Mouse (Mus musculus) G1E (cell line): ENCODE results near the gene Chil3. TPM values are rescaled to one million over a fixed set of nuclear protein-coding genes. Genes with fewer than 3 reads are reported as not detected.

Experiments
- ATAC-seq: 2 replicates; pipeline ENCODE4 v1.8.0; 2016; ENCODE audit warnings: mild to moderate bottlenecking; ENCODE audit not compliant: insufficient number of reproducible peaks, poor library complexity, low FRiP score, severe bottlenecking; ENCODE audit errors: extremely low read depth
- DNase-seq: peaks from one replicate; pipeline ENCODE4 v3.0.0; 2012; ENCODE audit warnings: low spot score
- H3K27me3 ChIP-seq: 2 replicates; pipeline ENCODE4 v1.6.1; 2012; ENCODE audit warnings: mild to moderate bottlenecking, low read length, inconsistent platforms; ENCODE audit not compliant: insufficient read depth
- H3K36me3 ChIP-seq: replicated peaks from 2 replicates; pipeline ENCODE3; 2012; ENCODE audit warnings: mild to moderate bottlenecking, inconsistent platforms
- H3K4me1 ChIP-seq: 2 replicates; pipeline ENCODE4 v1.6.1; 2012; ENCODE audit warnings: low read depth, low read length, inconsistent platforms, mixed read lengths; ENCODE audit not compliant: insufficient read depth
- H3K4me3 ChIP-seq: 2 replicates; pipeline ENCODE4 v1.5.1; 2012; ENCODE audit warnings: low read depth, mild to moderate bottlenecking, inconsistent platforms, low read length, moderate library complexity, mixed read lengths
- H3K9me3 ChIP-seq: replicated peaks from 2 replicates; pipeline ENCODE4 v1.6.1; 2012; ENCODE audit warnings: inconsistent platforms
- GATA1 ChIP-seq: IDR thresholded peaks from 2 replicates; pipeline ENCODE4 v1.6.1; 2012; ENCODE audit warnings: borderline replicate concordance, low read length, inconsistent platforms, mixed read lengths
- polyA plus RNA-seq: library from polyadenylated mRNA; stranded (reverse); fragments of >175 nt; gene quantifications from 2 replicates; pipeline ENCODE4 v1.2.3, GENCODE M21; 2012
- total RNA-seq, 2 experiments: library from RNA; stranded (forward) in 1 of 2; stranded (reverse) in 1 of 2; fragments of 200-1000 nt in 1 of 2; fragments of >200 nt in 1 of 2; fragmentation: Nextera tagmentation in 1 of 2; gene quantifications; 2 replicates each; pipeline ENCODE4 v1.2.3; 2014 to 2017

Gene Chil3
- total and polyA plus RNA-seq, 3 experiments = not detected

GRCm38 (mm10) chr3:106112929-106113328 is 54.4 kb downstream of the Chil3 start, which contains the start of gene Chia1:
Gene Chia1 (plus strand): TSS chr3:106113229.
- Histone ChIP-seq H3K36me3 (no peaks in the 10 kb centered on the region), H3K27me3 (no peaks in the 10 kb centered on the region), H3K4me1 (no peaks in the 10 kb centered on the region), H3K4me3 (no peak within 1 kb of the TSS), H3K9me3 (no peaks in the 10 kb centered on the region)
- no peak for TF ChIP-seq GATA1
- ATAC-seq = no peak
- DNase-seq = no peak

Other genes with a start within 250 kb of the Chil3 start
- gene I830077J02Rik, start 234.9 kb downstream of the Chil3 start, total RNA-seq (2014; fragmentation: Nextera tagmentation) = 34.4 and 36.8 TPM in 2 replicates
- gene I830077J02Rik, start 234.9 kb downstream of the Chil3 start, total RNA-seq (2017) = 32.6 and 33.1 TPM in 2 replicates
- gene I830077J02Rik, start 234.9 kb downstream of the Chil3 start, polyA plus RNA-seq = 0.98 and 1.6 TPM in 2 replicates
- 59.9 and 68.9 TPM in 2 replicates for gene Wdr77, start 208.2 kb downstream of the Chil3 start, total RNA-seq (2014; fragmentation: Nextera tagmentation)
- 42.7 and 45.2 TPM in 2 replicates for gene Wdr77, start 208.2 kb downstream of the Chil3 start, total RNA-seq (2017)
- 60.0 and 68.1 TPM in 2 replicates for gene Wdr77, start 208.2 kb downstream of the Chil3 start, polyA plus RNA-seq
- 239 and 247 TPM in 2 replicates for gene Atp5f1, start 207.5 kb downstream of the Chil3 start, total RNA-seq (2014; fragmentation: Nextera tagmentation)
- 853 and 891 TPM in 2 replicates for gene Atp5f1, start 207.5 kb downstream of the Chil3 start, total RNA-seq (2017)
- gene Atp5f1, start 207.5 kb downstream of the Chil3 start, polyA plus RNA-seq = 110 and 140 TPM in 2 replicates
- 2.8 and 3.4 TPM in 2 replicates for gene Ovgp1, start 193.9 kb downstream of the Chil3 start, total RNA-seq (2014; fragmentation: Nextera tagmentation)
- gene Ovgp1, start 193.9 kb downstream of the Chil3 start, total RNA-seq (2017) = 0.33 and 1.0 TPM in 2 replicates
- gene Ovgp1, start 193.9 kb downstream of the Chil3 start, polyA plus RNA-seq = 0.13 and 0.22 TPM in 2 replicates
- not detected in 2 replicates for gene Pifo, start 152.9 kb downstream of the Chil3 start, total RNA-seq (2014; fragmentation: Nextera tagmentation)
- gene Pifo, start 152.9 kb downstream of the Chil3 start, total RNA-seq (2017) = not detected in 2 replicates
- not detected in 2 replicates for gene Pifo, start 152.9 kb downstream of the Chil3 start, polyA plus RNA-seq
- not detected in 2 replicates for gene Chil5, start 134.8 kb downstream of the Chil3 start, total RNA-seq (2014; fragmentation: Nextera tagmentation)
- gene Chil5, start 134.8 kb downstream of the Chil3 start, total RNA-seq (2017) = not detected in 2 replicates
- not detected in 2 replicates for gene Chil5, start 134.8 kb downstream of the Chil3 start, polyA plus RNA-seq
- gene Chia1, start 54.3 kb downstream of the Chil3 start, total RNA-seq (2014; fragmentation: Nextera tagmentation) = not detected in 2 replicates
- not detected in 2 replicates for gene Chia1, start 54.3 kb downstream of the Chil3 start, total RNA-seq (2017)
- not detected in 2 replicates for gene Chia1, start 54.3 kb downstream of the Chil3 start, polyA plus RNA-seq
- not detected in 2 replicates for gene Chil4, start 51.9 kb upstream of the Chil3 start, total RNA-seq (2014; fragmentation: Nextera tagmentation)
- gene Chil4, start 51.9 kb upstream of the Chil3 start, total RNA-seq (2017) = 0.11 TPM in 1 of 2 replicates, not detected in the other
- not detected in 2 replicates for gene Chil4, start 51.9 kb upstream of the Chil3 start, polyA plus RNA-seq
- gene Chil6, start 238.6 kb upstream of the Chil3 start, total RNA-seq (2014; fragmentation: Nextera tagmentation) = not detected in 2 replicates
- gene Chil6, start 238.6 kb upstream of the Chil3 start, total RNA-seq (2017) = not detected in 2 replicates
- not detected in 2 replicates for gene Chil6, start 238.6 kb upstream of the Chil3 start, polyA plus RNA-seq